Mouse (Mus musculus): ENCODE measurements around the gene Pwwp2a. TPM values are rescaled to one million over a fixed set of nuclear protein-coding genes. Genes with fewer than 3 reads are reported as not detected.

Pwwp2a gene
- polyA plus RNA-seq, 1 experiment from 2014 or later, result 51.0 TPM

- peaks cover 23% of the 10 kb centered on the region for H3K36me3 ChIP-seq
These were observed 65.7 kb downstream of the Pwwp2a start, which contains the start of gene Ttc1 for GRCm38 (mm10) chr11:43747233-43748226. Gene Ttc1, minus strand, starts transcription at chr11:43748008.

GRCm38 (mm10) chr11:43751542-43751941 is 69.7 kb downstream of the Pwwp2a start:
- H3K9me3 ChIP-seq (replicated peaks), result no peaks in the 10 kb centered on the region
- no peak overlapping the region for H3K4me2 ChIP-seq (replicated peaks)
- H3K27ac ChIP-seq, result no peak overlapping the region
- no peak for ATAC-seq (ENCODE audit: low FRiP score)
- no peak overlapping the region for H3K9ac ChIP-seq
- H3K4me1 ChIP-seq, result peaks cover 8% of the 10 kb centered on the region
- H3K36me3 ChIP-seq, result no peaks in the 10 kb centered on the region
- 71% methylated on average over 2 of the region's 2 CpGs for WGBS
- no peak overlapping the region for H3K4me3 ChIP-seq
- peaks cover 5% of the 10 kb centered on the region for H3K27me3 ChIP-seq

More at GRCm38 (mm10) chr11:43747233-43748226, 65.7 kb downstream of the Pwwp2a start, which contains the start of gene Ttc1:
- 0 out of 2 replicates have a peak within 1 kb of the TSS, but pooled peaks have one; percentile 13 for H3K27ac ChIP-seq
- peak within 1 kb of the TSS; percentile 64 for H3K4me3 ChIP-seq
- H3K9ac ChIP-seq, result peak within 1 kb of the TSS; percentile 79
- H3K9me3 ChIP-seq (replicated peaks), result no peaks in the 10 kb centered on the region
- H3K4me2 ChIP-seq (replicated peaks), result peak within 1 kb of the TSS; percentile 90
- peak; percentile 98 for ATAC-seq (ENCODE audit: low FRiP score)
- peaks cover 9% of the 10 kb centered on the region for H3K4me1 ChIP-seq
- WGBS, result 4% methylated on average over 47 of the region's 47 CpGs
- H3K27me3 ChIP-seq, result no peaks in the 10 kb centered on the region

DNA sequence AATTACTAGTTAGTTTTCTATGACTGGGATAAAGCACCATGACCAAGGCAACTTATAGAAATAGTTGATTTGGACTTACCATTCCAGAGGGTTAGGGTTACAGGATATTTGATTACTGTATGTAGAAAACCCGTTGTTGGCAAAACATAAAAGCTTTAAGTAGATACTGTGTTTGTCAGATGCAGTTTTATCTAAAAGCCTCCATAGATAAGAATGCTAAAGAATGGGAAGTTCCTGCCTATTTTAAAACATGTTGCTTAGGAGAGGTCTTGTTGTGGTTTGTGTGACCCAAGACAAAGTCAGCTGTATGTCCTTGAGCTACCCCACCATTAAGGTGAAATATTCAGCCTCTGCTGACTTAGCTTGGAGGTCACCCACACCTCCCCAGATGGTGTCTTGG is 72.8 kb downstream of the Pwwp2a start:
- Histone ChIP-seq H3K36me3 (no peaks in the 10 kb centered on the region), H3K27ac (no peak overlapping the region), H3K9me3 (replicated peaks) (no peaks in the 10 kb centered on the region), H3K9ac (no peak overlapping the region), H3K4me3 (no peak overlapping the region), H3K4me1 (no peaks in the 10 kb centered on the region), H3K4me2 (replicated peaks) (no peak overlapping the region), H3K27me3 (peaks cover 5% of the 10 kb centered on the region)
- no peak for ATAC-seq (ENCODE audit: low FRiP score)
- WGBS, result 88% methylated on average over 1 of the region's 1 CpGs

GRCm38 (mm10) chr11:43755411-43755810 is 73.6 kb downstream of the Pwwp2a start:
- no peak overlapping the region for H3K27ac ChIP-seq
- peaks cover 5% of the 10 kb centered on the region for H3K27me3 ChIP-seq
- H3K4me2 ChIP-seq (replicated peaks), result no peak overlapping the region
- no peak for ATAC-seq (ENCODE audit: low FRiP score)
- no peak overlapping the region for H3K9ac ChIP-seq
- H3K4me1 ChIP-seq, result no peaks in the 10 kb centered on the region
- H3K4me3 ChIP-seq, result no peak overlapping the region
- no peaks in the 10 kb centered on the region for H3K36me3 ChIP-seq
- WGBS, result 68% methylated on average over 5 of the region's 5 CpGs
- no peaks in the 10 kb centered on the region for H3K9me3 ChIP-seq (replicated peaks)

DNA sequence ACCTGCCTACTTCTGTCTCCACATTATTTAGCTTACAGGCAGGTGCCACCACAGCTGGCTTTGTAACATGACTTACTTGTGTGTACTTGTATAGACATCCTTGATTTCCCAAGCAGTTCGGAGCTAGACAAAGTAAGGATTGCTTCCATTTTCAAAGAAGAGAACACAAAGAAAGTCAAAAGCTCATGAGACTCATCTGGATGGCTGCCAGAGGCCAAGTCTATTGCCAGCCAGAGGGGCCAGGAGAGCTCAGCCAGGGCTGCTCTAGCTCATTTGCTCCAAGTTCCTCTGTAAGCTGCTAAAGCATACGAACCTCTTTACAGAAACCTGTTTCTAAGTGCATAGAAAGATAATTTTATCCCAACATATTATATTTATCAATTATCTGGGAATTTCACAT is 76.6 kb downstream of the Pwwp2a start:
- Histone ChIP-seq H3K9ac (no peak overlapping the region), H3K4me2 (replicated peaks) (no peak overlapping the region), H3K36me3 (no peaks in the 10 kb centered on the region), H3K27ac (no peak overlapping the region), H3K9me3 (replicated peaks) (no peaks in the 10 kb centered on the region), H3K4me1 (no peaks in the 10 kb centered on the region), H3K27me3 (peaks cover 7% of the 10 kb centered on the region), H3K4me3 (no peak overlapping the region)
- WGBS, result 72% methylated on average over 2 of the region's 2 CpGs
- ATAC-seq (ENCODE audit: low FRiP score), result no peak

DNA sequence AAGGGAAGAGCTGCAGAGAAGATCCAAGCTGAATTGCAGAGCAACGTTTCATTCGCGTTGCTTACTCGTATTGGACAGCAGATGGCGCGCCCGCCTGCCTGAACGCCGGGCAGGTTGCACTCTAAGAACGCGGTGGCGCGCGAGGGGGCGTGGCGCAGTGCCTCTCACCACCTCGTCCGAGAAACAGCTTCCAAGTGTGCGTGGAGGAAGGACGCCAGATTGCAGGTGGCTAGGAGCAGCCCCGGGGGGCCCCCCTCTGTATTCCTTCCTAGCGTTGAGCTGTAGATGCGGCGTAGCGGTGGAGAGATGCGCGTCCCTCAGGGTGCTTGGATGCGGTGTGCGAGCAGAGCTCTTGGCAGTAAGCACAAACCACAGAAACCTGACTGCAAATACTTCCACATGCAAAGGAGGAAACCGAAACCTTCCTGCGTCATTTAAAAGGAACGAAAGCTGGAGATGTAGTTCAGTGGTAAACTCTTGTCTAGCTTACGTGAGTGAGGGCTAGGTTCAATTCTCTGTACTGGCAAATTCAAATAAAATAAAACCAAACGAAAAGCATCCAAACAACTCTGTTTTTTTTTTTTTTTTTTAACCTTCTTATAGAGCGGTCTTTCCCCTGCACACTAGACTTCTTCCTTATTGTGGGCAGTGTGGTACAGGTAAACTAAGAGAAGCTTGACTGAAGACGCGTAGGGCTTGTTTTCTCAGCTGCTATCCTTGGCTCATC is 85.3 kb downstream of the Pwwp2a start:
- Histone ChIP-seq H3K27me3 (peaks cover 6% of the 10 kb centered on the region), H3K4me2 (replicated peaks) (peak overlapping the region; percentile 77), H3K36me3 (no peaks in the 10 kb centered on the region), H3K27ac (no peak overlapping the region), H3K9ac (peak overlapping the region; percentile 59), H3K9me3 (replicated peaks) (no peaks in the 10 kb centered on the region), H3K4me3 (peak overlapping the region; percentile 45), H3K4me1 (no peaks in the 10 kb centered on the region; the same call in 1 of the 2 replicates)
- WGBS, result 6% methylated on average over 37 of the region's 37 CpGs
- ATAC-seq (ENCODE audit: low FRiP score), result peak; percentile 85

DNA sequence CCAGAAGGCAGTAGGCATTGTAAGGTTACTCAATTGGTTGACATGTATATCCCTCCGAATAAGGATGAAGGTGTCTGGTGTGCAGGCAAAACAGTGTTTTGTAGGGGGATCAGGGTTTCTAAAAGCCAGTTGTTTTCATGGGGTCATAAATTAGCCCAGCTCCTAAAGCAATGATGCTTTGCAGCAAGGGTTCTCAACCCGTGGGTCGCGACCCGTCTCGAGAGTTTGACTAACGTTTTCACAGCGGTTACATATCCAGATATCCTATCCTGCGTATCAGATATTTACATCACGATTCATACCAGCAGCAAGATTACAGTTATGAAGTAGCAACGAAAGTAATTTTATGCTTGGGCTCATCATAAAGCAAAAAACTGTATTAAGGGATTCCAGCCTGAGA is 86.0 kb downstream of the Pwwp2a start:
- Histone ChIP-seq H3K4me2 (replicated peaks) (0 out of 2 replicates have a peak overlapping the region, but pooled peaks have one; percentile 77), H3K4me1 (no peaks in the 10 kb centered on the region; the same call in 1 of the 2 replicates), H3K4me3 (no peak overlapping the region), H3K27ac (no peak overlapping the region), H3K9ac (no peak overlapping the region), H3K9me3 (replicated peaks) (no peaks in the 10 kb centered on the region), H3K27me3 (peaks cover 6% of the 10 kb centered on the region), H3K36me3 (no peaks in the 10 kb centered on the region)
- ATAC-seq (ENCODE audit: low FRiP score), result no peak
- WGBS, result 73% methylated on average over 11 of the region's 11 CpGs

DNA sequence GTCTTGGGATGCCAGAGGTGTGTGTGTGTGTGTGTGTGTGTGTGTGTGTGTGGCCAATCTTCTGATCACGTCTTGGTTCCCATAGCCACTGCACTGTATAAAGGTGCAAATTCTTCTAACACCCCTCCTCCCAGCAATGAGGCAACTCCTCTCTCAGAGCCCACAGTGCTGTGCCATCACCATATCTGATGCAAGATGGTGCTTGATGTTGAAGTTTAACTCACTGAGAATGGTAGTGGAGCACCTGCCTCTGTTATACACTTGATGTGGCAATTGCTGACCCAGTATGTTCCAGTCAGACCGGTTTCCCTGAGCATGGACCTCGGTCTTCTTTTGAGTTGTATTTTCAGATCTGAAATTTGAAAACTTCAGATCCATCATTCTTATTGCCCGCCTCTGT is 88.3 kb downstream of the Pwwp2a start:
- no peaks in the 10 kb centered on the region for H3K36me3 ChIP-seq
- peaks cover 9% of the 10 kb centered on the region for H3K27me3 ChIP-seq
- H3K27ac ChIP-seq, result no peak overlapping the region
- no peaks in the 10 kb centered on the region for H3K9me3 ChIP-seq (replicated peaks)
- H3K4me1 ChIP-seq, result no peaks in the 10 kb centered on the region; the same call in 1 of the 2 replicates
- H3K9ac ChIP-seq, result no peak overlapping the region
- H3K4me2 ChIP-seq (replicated peaks), result no peak overlapping the region
- WGBS, result 84% methylated on average over 4 of the region's 4 CpGs
- no peak for ATAC-seq (ENCODE audit: low FRiP score)
- H3K4me3 ChIP-seq, result no peak overlapping the region

Other genes with a start within 250 kb of the Pwwp2a start
- gene Slu7, start 248.3 kb upstream of the Pwwp2a start, polyA plus RNA-seq (2016; fragmentation: Nextera tagmentation; extraction: Ambion mirVana), result 74.0 and 75.0 TPM in 2 replicates
- 5.2 and 5.4 TPM in 2 replicates for gene C1qtnf2, start 207.7 kb upstream of the Pwwp2a start, polyA plus RNA-seq (2016; fragmentation: Nextera tagmentation; extraction: Ambion mirVana)
- gene Ccnjl, start 153.2 kb upstream of the Pwwp2a start, polyA plus RNA-seq (2016; fragmentation: Nextera tagmentation; extraction: Ambion mirVana), result 27.6 and 29.6 TPM in 2 replicates
- 6.5 and 8.1 TPM in 2 replicates for gene 4933415A04Rik, start 95.0 kb upstream of the Pwwp2a start, polyA plus RNA-seq (2016; fragmentation: Nextera tagmentation; extraction: Ambion mirVana)
- gene Fabp6, start 80.5 kb upstream of the Pwwp2a start, polyA plus RNA-seq (2016; fragmentation: Nextera tagmentation; extraction: Ambion mirVana), result not detected in 2 replicates
- 77.5 and 79.4 TPM in 2 replicates for gene Ttc1, start 66.0 kb downstream of the Pwwp2a start, polyA plus RNA-seq (2016; fragmentation: Nextera tagmentation; extraction: Ambion mirVana)
- gene Adra1b, start 219.2 kb downstream of the Pwwp2a start, polyA plus RNA-seq (2016; fragmentation: Nextera tagmentation; extraction: Ambion mirVana), result 0.94 and 2.0 TPM in 2 replicates

All from hindbrain, embryonic 12.5 days (tissue).